Mouse (Mus musculus): ENCODE data around the gene Pnkp. TPM values are rescaled to one million over a fixed set of nuclear protein-coding genes. Genes with fewer than 3 reads are reported as not detected.
"Not testable (repeated sequence)": the region's sequence is repeated elsewhere in the genome, so short reads cannot be mapped to it uniquely, and the experiment has no call there.

The Pnkp gene
- total RNA-seq, 2 experiments from 2014 or later = 43.4 to 69.8 TPM

DNA sequence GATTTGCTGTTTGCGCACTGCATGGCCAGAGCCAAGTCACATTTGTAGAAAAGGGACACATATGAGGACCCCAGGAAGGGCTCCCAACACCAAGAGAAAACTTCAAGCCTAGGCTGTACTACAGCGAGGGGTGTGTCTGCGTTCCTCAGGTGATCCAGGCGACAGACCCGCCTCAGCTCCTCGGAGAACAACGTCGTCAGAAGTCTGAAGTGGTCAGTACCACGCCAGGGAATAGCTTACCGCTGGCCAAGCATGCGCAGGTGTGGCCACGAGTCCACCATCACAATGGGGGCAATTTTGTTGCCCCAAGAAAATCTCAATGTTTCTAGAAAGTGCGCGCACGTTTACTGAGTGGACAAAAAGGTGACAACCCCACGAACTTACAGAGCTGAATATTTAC, 11.5 kb downstream of the Pnkp start:
- ATAC-seq (replicated peaks; ENCODE audit: poor library complexity) = no peak

DNA sequence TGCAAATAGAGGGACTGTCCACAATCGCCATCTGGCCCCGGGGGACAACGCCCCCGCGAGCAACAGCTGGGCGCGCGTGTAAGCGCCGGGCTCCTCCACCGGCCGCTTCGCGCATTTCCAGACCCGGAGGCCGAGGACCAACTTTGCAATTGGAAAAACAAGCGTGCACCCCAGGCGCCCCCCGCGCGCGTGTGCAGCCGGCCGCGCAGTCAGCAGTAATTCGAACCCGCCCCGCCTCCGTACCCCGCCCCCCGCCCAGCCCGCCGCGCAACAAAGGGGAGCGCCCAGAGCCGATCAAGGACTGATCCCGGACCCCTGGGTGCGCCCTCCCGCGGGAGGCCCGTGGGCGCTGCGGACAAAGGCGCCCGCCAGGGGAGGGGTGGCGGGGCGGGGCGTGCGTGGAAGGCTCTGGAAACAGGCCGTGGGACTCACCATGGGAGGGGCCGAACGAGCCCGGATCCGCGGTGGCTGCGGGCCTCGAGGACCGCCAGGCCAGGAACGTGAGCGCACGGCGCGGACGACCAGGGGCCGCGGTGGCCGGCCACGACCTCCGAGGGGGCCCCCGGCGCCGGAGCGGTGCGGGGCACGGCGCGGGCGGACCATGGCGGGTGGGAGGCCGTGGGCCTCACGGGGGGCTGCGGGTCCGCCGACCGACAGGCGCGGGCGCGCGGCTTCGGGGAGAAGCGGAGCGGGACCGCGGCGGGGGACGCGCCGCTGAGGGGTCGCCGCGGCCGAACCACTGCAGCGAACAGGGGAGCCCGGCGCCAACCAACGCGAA, 12.2 kb downstream of the Pnkp start:
- no peak for ATAC-seq (replicated peaks; ENCODE audit: poor library complexity)

DNA sequence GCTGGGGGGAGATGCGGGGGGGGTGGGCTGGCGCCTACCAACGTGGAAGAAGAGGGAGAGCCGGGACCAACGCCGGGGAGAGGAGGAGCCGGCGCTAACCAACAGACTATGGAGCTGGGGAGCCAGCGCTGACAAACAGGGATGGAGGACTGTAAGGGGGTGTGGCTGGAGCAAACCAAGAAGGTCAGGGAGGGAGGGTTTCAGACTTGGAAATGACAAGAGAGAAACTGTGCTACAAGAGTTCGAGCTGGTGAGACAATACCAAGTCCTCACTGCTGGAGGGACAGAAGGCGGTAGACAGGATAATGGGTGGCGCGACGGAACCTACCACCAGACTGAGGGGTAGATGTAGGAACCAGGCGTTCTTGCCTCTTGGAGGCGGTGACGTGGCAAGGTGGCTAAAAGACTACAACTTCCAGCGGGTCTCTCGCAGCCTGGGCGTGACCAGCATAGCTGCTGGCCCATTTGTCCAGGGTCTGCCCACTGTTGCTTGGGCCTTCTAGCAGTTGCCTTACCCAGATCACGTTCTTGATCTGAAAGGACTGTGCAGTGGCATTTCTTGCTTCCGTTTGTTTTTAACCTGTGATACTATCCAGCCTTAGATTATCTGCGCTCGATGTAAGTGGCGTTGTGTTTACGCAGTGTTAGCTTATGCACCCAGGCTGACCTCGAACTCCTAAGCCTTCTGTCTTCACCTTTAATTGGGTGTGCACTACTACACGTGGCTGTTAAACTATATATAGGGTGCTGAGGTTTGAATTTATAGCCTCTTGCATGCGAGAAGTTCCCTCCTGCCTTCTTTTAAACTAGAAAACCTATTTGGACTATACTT, 13.0 kb downstream of the Pnkp start, which contains the start of gene Ptov1:
TSS of gene Ptov1 (minus strand) at position 92 of the 832 bp plus-strand sequence.
- ATAC-seq (replicated peaks; ENCODE audit: poor library complexity) = peak; percentile 81

DNA sequence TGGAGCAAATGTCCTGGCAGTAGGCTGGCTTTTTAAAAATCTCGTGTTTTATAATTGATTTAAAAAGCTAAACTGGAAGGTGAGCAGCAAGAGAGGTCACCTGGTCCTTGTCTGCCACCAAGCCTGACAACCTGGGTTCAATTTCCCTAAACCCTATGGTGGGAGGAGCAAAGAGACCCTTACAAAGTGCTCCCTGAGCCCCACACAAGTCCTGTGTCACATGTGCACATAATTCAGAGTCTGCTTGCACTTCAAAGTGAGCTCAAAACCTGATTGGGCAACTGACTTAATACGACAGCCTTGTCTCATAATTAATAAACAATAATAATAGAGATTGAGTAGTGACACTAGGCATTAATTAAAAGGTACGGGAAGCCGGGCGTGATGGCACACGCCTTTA, 13.7 kb downstream of the Pnkp start:
- no peak for ATAC-seq (replicated peaks; ENCODE audit: poor library complexity)

DNA sequence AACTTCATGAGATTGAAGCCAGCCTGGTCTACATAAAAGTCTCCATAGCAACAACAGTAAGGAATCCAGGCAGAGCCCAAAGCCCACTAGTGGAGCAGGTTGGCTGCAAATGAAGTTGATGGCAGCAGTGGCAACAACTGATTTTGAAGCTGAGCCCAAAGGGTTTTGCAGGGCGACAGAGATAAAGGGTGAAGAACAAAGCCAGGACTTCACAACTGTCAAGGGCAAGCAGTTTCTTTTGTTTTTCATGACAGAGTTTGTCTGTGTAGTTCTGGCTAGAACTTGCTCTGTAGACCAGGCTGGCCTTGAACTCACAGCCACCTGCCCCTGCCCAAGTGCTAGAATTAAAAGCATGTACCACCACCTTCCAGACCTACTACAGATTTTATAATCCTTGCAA, 14.2 kb downstream of the Pnkp start:
- ATAC-seq (replicated peaks; ENCODE audit: poor library complexity) = no peak

DNA sequence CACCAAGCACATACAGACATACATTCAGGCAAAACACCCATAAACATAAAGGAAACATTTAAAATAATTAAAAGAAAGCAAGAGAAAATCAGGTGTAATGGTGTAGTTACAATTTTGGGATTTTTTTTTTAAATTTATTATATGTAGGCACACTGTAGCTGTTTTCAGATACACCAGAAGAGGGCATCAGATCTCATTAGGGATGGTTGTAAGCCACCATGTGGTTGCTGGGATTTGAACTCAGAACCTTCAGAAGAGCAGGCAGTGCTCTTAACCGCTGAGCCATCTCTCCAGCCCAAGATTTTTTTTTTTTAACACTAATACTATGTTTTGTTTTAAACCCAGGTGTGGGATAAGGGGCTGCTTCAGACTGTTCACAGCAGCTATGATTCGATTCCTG, 14.8 kb downstream of the Pnkp start:
- ATAC-seq (replicated peaks; ENCODE audit: poor library complexity) = not testable (repeated sequence)

DNA sequence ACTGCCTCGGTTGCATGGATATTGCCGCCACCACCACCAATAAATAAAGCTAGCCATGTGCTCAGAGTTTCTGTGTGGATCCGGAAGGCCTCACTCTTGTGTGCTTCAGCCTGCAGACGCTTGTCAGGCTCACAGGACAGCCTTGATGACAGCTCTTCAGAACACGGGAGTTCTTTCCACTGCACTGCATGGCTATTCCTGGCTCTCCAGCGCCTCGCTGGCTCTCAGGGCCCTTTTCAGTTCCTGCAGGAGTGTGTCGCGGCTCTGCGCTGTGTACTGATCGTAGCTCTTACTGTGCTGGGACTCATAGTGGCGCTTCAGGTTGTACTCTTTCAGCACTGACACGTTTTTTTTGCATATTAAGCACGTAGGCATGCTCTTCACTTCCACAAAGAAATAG, 20.9 kb downstream of the Pnkp start:
- no peak for ATAC-seq (replicated peaks; ENCODE audit: poor library complexity)

DNA sequence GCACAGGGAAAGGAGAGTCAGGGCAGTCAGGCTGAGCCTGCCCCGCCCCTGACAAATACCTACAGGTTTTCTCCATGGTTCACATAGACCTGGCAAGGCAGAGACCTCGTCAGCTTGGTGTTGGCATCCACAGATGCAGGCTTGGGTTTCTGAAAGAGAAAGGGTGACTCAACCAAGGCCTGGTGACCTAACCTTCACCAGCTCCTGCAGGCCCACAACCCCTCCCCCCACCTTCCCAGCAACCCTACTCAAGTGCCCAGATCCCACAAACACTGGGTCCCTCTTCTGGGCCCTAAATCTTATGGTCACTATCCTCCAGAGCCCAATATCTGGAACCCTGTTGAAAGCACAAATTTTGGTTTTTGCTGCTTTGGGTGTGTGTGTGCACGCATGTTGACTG, 26.1 kb downstream of the Pnkp start:
- no peak for ATAC-seq (replicated peaks; ENCODE audit: poor library complexity)

DNA sequence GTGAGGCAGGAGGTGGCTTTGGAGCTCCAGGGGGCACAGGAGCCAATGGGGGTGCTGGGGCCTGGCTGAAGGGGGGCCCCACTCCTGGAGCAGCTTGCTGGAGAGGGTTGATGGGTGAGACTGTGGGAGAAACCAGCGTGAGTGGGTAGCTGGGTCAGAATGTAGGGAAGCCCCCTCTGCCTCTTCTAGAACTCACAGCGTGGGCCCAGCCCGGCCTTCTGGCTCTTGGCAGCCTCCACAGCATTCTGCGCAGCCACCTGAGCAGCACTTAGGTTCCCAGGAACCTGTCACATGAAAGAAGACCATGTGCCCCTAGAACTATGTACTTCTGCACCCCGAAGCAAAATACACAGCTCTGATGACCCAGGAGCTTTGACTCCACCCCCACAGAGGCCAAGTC, 27.7 kb downstream of the Pnkp start:
- no peak for ATAC-seq (replicated peaks; ENCODE audit: poor library complexity)

DNA sequence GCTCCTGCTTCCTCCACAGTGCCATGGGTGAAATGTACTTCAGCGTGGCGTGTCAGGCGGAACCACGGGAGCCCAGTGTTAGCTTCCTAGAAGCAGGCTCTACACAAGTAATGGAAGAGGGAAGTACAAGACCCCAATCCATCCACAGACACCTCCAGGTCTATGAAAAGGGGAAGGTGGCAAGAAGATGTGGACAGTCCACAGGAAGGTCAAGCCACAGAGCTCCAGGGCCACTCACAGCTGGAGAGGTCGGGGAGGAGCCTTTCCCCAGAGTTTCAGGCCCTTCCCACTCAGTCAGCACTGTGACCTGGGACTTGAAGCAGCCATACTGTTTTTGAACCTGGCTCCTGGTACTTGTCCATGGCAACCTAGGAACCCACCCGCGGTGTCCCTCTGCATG, 30.0 kb downstream of the Pnkp start:
- ATAC-seq (replicated peaks; ENCODE audit: poor library complexity) = peak; percentile 69

DNA sequence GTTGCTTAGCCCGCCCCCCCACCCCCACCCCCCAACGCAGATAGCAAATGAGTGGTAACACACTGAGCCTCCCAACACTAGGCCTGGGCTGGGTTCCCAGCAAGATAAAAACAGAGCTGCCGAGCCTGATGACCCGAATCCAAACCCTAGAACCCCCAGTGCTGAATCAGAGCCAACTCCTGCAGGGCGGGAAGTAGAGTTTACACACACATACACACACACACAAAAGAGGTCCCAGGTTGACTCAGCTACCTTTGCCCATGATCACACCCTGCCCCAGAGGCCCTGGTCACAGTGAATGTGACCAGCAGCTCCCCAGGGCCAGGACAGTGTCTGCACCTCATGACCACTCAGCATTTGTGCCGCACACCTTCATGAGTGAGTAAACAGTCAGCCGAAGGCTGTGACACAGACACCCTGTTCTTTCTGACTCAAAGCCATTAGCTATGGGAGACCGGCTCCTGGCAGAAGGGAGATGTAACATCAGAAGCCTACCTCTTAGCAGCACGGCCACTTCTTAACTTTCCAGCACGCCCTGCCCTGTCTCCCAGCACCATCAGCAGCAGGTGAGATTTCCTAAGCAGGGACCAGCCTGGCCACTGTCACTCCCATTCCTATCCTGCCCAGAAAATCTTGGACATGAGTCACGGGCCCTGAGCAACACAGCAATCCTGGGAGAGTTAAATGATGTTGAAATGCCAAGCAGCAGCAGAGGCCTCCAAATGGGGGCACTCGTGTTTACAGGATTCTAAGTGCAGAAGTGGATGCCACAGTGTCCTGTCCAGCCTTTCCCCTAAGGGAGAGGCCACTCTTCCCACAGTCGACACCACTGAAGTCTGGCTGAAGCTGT, 31.5 kb downstream of the Pnkp start:
- no peak for ATAC-seq (replicated peaks; ENCODE audit: poor library complexity)

DNA sequence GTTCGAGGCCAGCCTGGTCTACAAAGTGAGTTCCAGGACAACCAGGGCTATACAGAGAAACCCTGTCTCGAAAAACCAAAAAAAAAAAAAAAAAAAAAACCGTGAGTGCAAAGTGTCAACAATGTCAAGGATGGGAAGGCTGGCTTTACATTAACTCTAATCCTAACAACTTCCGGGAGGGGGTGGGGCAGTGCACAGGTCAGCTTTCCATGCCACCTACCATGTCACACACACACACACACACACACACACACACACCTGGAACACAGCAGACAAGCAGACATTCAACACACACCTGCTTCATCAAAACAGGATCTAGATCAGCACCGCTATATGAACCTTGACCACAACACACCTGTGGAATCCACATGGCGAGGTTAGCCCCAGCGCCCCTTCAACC, 33.2 kb downstream of the Pnkp start:
- ATAC-seq (replicated peaks; ENCODE audit: poor library complexity) = no peak

DNA sequence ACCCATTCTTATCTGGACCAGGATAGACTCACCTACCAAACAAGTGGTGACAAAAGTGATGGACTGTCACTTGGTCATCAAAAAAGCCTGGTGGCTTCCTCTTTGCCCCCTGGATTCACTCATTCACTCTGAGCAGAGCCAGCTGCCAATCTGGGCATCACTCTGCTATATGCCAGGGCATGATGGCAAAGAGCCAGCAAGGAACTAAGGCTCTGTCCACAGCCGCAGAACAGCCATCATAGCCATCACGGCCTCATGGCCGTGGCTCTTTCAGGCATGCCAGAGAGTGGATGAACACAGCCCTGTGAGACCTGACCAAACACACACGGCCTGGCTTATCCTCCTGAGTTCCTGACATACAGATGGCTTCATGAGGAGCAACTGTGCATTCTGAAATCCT, 33.8 kb downstream of the Pnkp start:
- no peak for ATAC-seq (replicated peaks; ENCODE audit: poor library complexity)

DNA sequence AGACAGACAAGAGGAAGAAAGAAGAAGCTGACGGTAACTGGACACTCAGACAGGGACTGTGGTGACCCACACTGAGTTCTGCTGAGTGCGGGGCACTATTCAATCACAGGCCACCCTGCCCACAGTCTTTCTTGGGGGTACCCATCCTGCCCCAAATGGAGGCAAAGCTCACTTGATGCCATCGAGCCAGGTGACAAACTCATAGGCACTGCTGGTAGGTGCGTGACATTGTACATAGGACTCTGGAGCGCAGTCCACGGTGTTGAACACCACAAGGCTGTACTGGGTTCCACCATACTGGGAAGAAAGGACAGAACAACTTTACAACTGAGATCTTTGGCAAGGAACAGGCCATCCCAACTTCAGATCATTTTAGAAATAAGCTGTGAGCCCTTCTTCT, 34.7 kb downstream of the Pnkp start:
- ATAC-seq (replicated peaks; ENCODE audit: poor library complexity) = no peak

DNA sequence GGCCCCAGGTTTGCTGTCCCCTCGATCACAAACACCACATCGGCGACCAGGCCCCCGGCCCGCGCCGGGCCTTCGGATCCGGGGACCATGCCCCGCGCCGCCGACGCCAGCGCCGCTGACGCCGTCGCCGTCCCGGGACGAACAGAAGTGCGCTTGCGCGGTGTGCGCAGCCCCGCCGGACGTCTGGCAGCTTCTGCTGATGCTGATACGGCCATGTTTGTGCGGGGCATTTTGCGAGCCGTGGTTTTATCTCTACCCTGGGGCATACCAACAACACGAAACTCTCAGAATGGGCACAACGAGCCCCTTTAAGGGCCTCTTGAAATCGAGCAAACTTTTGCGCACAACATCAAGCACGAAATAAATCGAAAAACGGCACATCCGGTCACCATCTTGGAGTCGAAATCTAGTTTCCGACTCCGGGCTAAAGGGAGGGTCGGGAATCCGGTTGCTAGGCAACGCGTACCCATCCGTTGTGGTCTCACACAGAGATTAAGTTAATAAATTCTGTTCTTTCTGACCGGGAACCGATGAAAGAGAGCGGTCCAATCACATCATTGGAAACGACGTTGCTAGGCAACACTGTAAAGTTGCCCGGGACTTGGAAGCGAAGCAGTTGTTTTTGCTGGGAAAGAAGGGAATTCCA, 35.5 kb downstream of the Pnkp start, which contains the start of gene Med25:
TSS of gene Med25 (minus strand) at position 437 of the 646 bp plus-strand sequence.
- peak; percentile 55 for ATAC-seq (replicated peaks; ENCODE audit: poor library complexity)

DNA sequence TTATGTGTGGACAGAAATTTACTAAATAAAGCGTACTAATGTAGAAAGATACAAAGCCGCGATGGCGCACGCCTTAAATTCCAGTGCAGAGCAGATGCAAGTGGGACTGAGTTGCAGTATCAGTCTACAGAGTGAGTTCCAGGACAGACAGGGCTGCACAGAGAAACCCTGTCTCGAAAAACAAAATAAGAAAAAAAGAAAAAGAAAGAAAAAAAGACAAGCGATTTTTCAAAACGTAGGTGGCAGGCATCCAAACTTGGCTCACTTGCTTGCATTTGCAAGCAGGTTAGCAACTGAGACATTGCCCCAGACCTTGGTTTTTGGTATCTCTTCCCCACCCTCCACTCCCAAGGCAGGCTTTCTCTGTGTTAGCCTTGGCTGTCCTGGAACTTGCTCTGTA, 36.3 kb downstream of the Pnkp start:
- ATAC-seq (replicated peaks; ENCODE audit: poor library complexity) = no peak

DNA sequence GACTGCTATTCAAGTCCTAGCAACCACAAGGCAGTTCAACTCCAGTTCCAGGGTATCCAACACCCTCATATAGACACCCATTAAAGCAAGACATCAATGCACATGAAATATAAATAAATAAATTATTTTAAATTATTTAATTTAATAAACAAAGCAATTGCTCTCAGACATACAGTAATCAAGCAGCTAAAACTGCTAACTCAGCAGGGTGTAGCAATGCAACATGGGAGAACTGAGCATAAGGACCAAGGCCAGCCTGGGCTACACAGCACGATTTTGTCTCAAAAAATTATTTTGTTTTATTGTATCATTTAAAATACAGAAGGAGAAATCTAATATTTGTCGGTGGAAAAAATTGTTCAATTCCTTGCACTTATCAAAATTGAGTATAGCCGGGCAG, 37.2 kb downstream of the Pnkp start:
- no peak for ATAC-seq (replicated peaks; ENCODE audit: poor library complexity)

DNA sequence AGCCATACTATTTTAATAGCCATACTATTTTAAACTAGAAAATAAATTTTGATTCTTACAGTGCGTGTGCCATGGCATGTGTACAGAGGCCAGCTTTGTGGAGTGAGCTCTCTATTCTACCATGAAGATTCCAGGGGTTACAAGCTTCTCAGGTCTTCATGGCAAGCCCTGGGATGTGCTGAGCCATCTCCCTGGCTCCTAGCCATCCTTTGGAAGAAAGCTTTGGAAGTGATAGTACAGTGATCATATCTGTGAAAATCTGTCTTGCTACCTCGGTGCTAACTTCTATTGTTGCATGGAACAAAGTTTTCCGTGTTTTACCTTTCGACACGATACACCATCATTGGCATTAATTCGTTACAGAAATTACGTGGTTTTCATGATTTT, 38.3 kb downstream of the Pnkp start:
- ATAC-seq (replicated peaks; ENCODE audit: poor library complexity) = no peak

DNA sequence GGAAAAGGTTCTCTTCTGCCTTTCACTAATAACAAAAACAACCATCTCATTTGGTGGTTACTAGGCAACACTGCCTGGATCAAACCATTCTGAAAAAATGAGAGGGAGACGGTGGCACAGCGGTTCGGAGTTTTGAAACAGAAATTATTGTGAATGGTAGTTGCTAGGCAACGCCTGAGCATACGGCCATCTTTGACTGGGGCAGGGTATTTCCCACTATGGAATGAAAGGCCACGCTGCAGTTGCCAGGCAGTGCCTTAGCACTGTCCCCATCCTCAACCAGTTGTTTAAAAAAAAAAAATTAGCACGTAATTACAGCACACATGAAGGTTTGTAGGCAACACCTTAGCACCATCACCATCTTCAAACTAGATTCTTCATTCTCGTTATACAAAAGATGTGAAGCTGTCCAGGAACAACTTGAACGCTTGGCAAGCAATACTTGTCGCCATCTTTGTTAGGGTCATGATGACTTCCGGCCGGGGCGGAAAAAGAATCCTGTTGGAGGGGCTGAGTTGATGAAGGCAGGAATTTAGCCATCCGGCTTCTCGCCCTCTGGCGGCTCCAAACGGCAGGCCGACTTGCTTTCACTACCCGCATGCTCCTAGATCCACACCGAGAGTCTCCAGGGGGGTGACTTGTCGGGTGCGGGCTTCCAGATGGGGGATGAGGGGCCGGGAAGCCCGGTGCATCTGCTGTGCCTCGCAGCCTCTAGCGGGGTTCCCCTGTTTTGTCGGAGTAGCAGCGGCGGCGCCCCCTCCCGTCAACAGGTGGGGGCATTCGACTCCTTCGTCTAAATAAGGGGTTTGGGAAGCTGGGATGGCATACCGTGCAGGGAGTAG, 38.9 kb downstream of the Pnkp start, which contains the start of gene Fuz:
TSS of gene Fuz (plus strand) at position 487 of the 842 bp plus-strand sequence.
- peak; percentile 72 for ATAC-seq (replicated peaks; ENCODE audit: poor library complexity)

DNA sequence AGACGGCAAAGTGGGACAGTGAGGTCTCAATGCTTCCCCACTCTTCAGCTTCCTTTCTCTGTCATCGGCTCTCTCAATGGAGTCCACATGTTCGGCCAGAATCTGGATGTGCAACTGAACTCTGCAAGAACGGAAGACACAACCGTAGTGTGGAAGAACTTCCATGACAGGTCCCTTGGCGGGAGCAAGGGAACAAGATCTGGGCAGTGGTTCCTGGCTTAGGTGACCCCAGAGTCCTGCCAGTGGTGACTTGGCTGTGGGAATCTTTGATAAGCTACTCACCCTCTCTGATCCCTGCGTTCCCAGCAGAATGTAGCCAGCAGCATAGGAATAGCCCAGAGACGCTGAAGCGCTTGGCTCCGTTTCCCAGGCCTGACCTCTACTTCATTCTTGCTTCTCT, 39.6 kb downstream of the Pnkp start:
- no peak for ATAC-seq (replicated peaks; ENCODE audit: poor library complexity)

Data from megakaryocyte progenitor cell, adult 5-6 weeks (primary cell).